ENCODE assay signal across 25 mouse cellular contexts in the genomic region with DNA sequence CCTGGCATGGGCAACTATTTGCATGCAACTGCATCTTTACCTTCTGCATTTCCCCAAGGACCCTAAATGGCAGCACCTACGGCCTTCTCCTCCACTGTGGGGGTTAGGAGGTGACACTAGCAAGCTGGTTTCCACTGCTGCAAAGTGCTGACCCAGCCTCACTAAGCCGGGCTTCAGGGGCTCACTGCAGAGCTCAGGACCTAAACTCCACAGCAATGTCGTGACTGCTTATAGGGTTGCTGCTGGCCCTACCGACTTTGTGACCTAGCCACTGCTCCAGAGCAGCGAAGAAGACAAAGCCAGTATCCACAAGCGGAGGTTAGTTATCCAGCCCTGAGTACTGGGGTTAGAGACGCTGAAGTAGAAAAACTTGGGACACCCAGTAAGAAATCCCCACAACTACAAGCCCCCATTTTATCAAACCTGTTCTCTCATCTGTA. TPM values are rescaled to one million over a fixed set of nuclear protein-coding genes. Genes with fewer than 3 reads are reported as not detected.
DNase-seq lines count a peak whose midpoint lies in the region; ATAC-seq lines count a peak whose summit lies in the region.
"Had no signal": no experiment of that assay in that cellular context is flagged by ENCODE, and none has a peak within 500 bp of the region (broad histone marks: within the 10 kb centered on the region; RNA-seq: fewer than 3 reads in every experiment).

No protein-coding gene starts in this region.

- peaks cover 67% of the 10 kb centered on the region for H3K36me3 ChIP-seq in heart, embryonic 10.5 days
- H3K36me3 ChIP-seq in midbrain, embryonic 11.5 days (ENCODE audit: control insufficient read depth, insufficient read depth, low read length), result no peaks in the 10 kb centered on the region
- H3K36me3 ChIP-seq in midbrain, embryonic 13.5 days, result no peaks in the 10 kb centered on the region
- H3K36me3 ChIP-seq in heart, embryonic 15.5 days, result peaks cover 12% of the 10 kb centered on the region; the same call in 1 of the 2 replicates
- H3K36me3 ChIP-seq in stomach, embryonic 15.5 days, result no peaks in the 10 kb centered on the region
- H3K36me3 ChIP-seq: hindbrain, embryonic 12.5 days; limb, embryonic 15.5 days; liver, embryonic 15.5 days; midbrain, embryonic 12.5 days had no signal

- H3K9me3 ChIP-seq in heart, embryonic 10.5 days, result no peaks in the 10 kb centered on the region
- no peaks in the 10 kb centered on the region for H3K9me3 ChIP-seq in midbrain, embryonic 11.5 days (ENCODE audit: control insufficient read depth, low read length)
- no peaks in the 10 kb centered on the region for H3K9me3 ChIP-seq in midbrain, embryonic 13.5 days
- H3K9me3 ChIP-seq in heart, embryonic 15.5 days (replicated peaks), result no peaks in the 10 kb centered on the region
- no peaks in the 10 kb centered on the region for H3K9me3 ChIP-seq in stomach, embryonic 15.5 days
- H3K9me3 ChIP-seq: forebrain, embryonic 13.5 days; hindbrain, embryonic 12.5 days; limb, embryonic 15.5 days; liver, embryonic 15.5 days; midbrain, embryonic 12.5 days had no signal

- 10% methylated on average over 7 of the region's 7 CpGs for WGBS in heart, embryonic 10.5 days
- WGBS in midbrain, embryonic 11.5 days, result 2% methylated on average over 7 of the region's 7 CpGs
- WGBS in midbrain, embryonic 13.5 days, result 3% methylated on average over 7 of the region's 7 CpGs
- WGBS in heart, embryonic 15.5 days, result 10% methylated on average over 7 of the region's 7 CpGs
- WGBS in stomach, embryonic 15.5 days, result 6% methylated on average over 7 of the region's 7 CpGs

- no peak for ATAC-seq in midbrain, embryonic 11.5 days (ENCODE audit: low FRiP score)
- no peak for ATAC-seq in midbrain, embryonic 13.5 days
- ATAC-seq in heart, embryonic 15.5 days (replicated peaks; ENCODE audit: insufficient number of reproducible peaks, insufficient read depth, low FRiP score, low read depth), result no peak
- no peak for ATAC-seq in stomach, embryonic 15.5 days (ENCODE audit: insufficient read depth, low FRiP score, low read depth)
- ATAC-seq: forebrain, embryonic 13.5 days had no signal

- H3K4me1 ChIP-seq in heart, embryonic 10.5 days, result peaks cover 23% of the 10 kb centered on the region
- 0 out of 2 replicates have a peak, but pooled peaks cover 3% of the 10 kb centered on the region for H3K4me1 ChIP-seq in midbrain, embryonic 11.5 days (ENCODE audit: control insufficient read depth, insufficient read depth, low read length)
- peaks cover 10% of the 10 kb centered on the region for H3K4me1 ChIP-seq in midbrain, embryonic 13.5 days (replicated peaks)
- peaks cover 18% of the 10 kb centered on the region for H3K4me1 ChIP-seq in heart, embryonic 15.5 days (replicated peaks)
- peaks cover 14% of the 10 kb centered on the region for H3K4me1 ChIP-seq in stomach, embryonic 15.5 days
- H3K4me1 ChIP-seq: midbrain, embryonic 12.5 days had no signal

- no peak overlapping the region for H3K9ac ChIP-seq in midbrain, embryonic 11.5 days (ENCODE audit: low read length)
- no peak overlapping the region for H3K9ac ChIP-seq in midbrain, embryonic 13.5 days (replicated peaks)
- peak overlapping the region; percentile 88 for H3K9ac ChIP-seq in heart, embryonic 15.5 days
- H3K9ac ChIP-seq in stomach, embryonic 15.5 days, result no peak overlapping the region
- H3K9ac ChIP-seq: forebrain, embryonic 13.5 days; hindbrain, embryonic 12.5 days; limb, embryonic 15.5 days; liver, embryonic 15.5 days; midbrain, embryonic 12.5 days had no signal

- DNase-seq in heart, embryonic 10.5 days (ENCODE audit: low spot score), result peak; percentile 72
- no peak for DNase-seq in heart, postnatal 36 days
- DNase-seq in midbrain, embryonic 11.5 days (ENCODE audit: low spot score, missing footprints), result peak; percentile 93
- DNase-seq in MN1 (ENCODE audit: low spot score), result no peak
- DNase-seq: adrenal gland, adult 8-10 months; cerebellum, postnatal 10 days; gastrocnemius, postnatal 25 days; kidney, adult 8-10 months; kidney, postnatal 14 days; layer of hippocampus, postnatal 36 days; thymus, postnatal 14 days had no signal

- no peak overlapping the region for H3K4me2 ChIP-seq in midbrain, embryonic 11.5 days
- no peak overlapping the region for H3K4me2 ChIP-seq in midbrain, embryonic 13.5 days (replicated peaks)
- peak overlapping the region; percentile 64 for H3K4me2 ChIP-seq in heart, embryonic 15.5 days
- peak overlapping the region; percentile 11; the same call in 1 of the 2 replicates for H3K4me2 ChIP-seq in stomach, embryonic 15.5 days
- H3K4me2 ChIP-seq: forebrain, embryonic 13.5 days; hindbrain, embryonic 12.5 days; limb, embryonic 15.5 days; liver, embryonic 15.5 days; midbrain, embryonic 12.5 days had no signal

- peak overlapping the region; percentile 80 for H3K4me3 ChIP-seq in heart, embryonic 10.5 days
- no peak overlapping the region for H3K4me3 ChIP-seq in midbrain, embryonic 11.5 days (ENCODE audit: low read depth, low read length)
- no peak overlapping the region for H3K4me3 ChIP-seq in midbrain, embryonic 13.5 days (replicated peaks)
- peak overlapping the region; percentile 73 for H3K4me3 ChIP-seq in heart, embryonic 15.5 days
- H3K4me3 ChIP-seq in stomach, embryonic 15.5 days (replicated peaks), result peak overlapping the region; percentile 32
- H3K4me3 ChIP-seq: forebrain, embryonic 13.5 days; hindbrain, embryonic 12.5 days; layer of hippocampus, adult 2 months; limb, embryonic 15.5 days; liver, embryonic 15.5 days; midbrain, embryonic 12.5 days had no signal

- intact Hi-C loops in heart, postnatal 36 days (cut with DNase I), result no loop called here

- peak overlapping the region; percentile 97 for H3K27ac ChIP-seq in heart, embryonic 10.5 days
- no peak overlapping the region for H3K27ac ChIP-seq in midbrain, embryonic 11.5 days (ENCODE audit: low read depth, low read length)
- H3K27ac ChIP-seq in midbrain, embryonic 13.5 days, result no peak overlapping the region
- H3K27ac ChIP-seq in heart, embryonic 15.5 days, result peak overlapping the region; percentile 93
- H3K27ac ChIP-seq in stomach, embryonic 15.5 days, result no peak overlapping the region
- H3K27ac ChIP-seq: forebrain, embryonic 13.5 days; hindbrain, embryonic 12.5 days; layer of hippocampus, adult 2 months; limb, embryonic 15.5 days; liver, embryonic 15.5 days; macrophage; midbrain, embryonic 12.5 days had no signal

- peaks cover 85% of the 10 kb centered on the region for H3K27me3 ChIP-seq in heart, embryonic 10.5 days (ENCODE audit: insufficient read depth, poor library complexity, severe bottlenecking)
- H3K27me3 ChIP-seq in midbrain, embryonic 11.5 days (ENCODE audit: control insufficient read depth, insufficient read depth, low read length), result peaks cover 90% of the 10 kb centered on the region
- peaks cover 99% of the 10 kb centered on the region for H3K27me3 ChIP-seq in midbrain, embryonic 13.5 days
- peaks cover 63% of the 10 kb centered on the region for H3K27me3 ChIP-seq in heart, embryonic 15.5 days
- H3K27me3 ChIP-seq in stomach, embryonic 15.5 days (replicated peaks), result peaks cover 91% of the 10 kb centered on the region

RNA-seq across cellular contexts. Expression of gene Nkx2-5, which starts 7.2 kb away (rescaled TPM):
- polyA plus RNA-seq in heart, embryonic 10.5 days (2016; fragmentation: Nextera tagmentation; extraction: Ambion mirVana), result 146 and 189 TPM in 2 replicates
- total RNA-seq in heart, postnatal 36 days (2021), result 10 to 100 TPM; 80.7 TPM
- polyA plus RNA-seq in midbrain, embryonic 11.5 days (2014; fragmentation: Nextera tagmentation; extraction: Ambion mirVana), result not detected in 2 replicates
- not detected in 2 replicates for polyA plus RNA-seq in midbrain, embryonic 13.5 days (2015; fragmentation: Nextera tagmentation; extraction: Ambion mirVana)
- polyA plus RNA-seq in heart, embryonic 15.5 days (2015; fragmentation: Nextera tagmentation; extraction: Ambion mirVana), result 131 and 147 TPM in 2 replicates
- 9.2 and 15.4 TPM in 2 replicates for polyA plus RNA-seq in stomach, embryonic 15.5 days (2015; fragmentation: Nextera tagmentation; extraction: Ambion mirVana)
- total RNA-seq: adrenal gland, adult 8-10 months; gastrocnemius, postnatal 25 days; layer of hippocampus, adult 2 months; layer of hippocampus, postnatal 36 days; left cerebral cortex, postnatal 14 days; neutrophil, adult 5-6 weeks had no signal
- polyA plus RNA-seq: brain, embryonic 14.5 days; forebrain, embryonic 13.5 days; hindbrain, embryonic 12.5 days; limb, embryonic 15.5 days; macrophage; midbrain, embryonic 12.5 days; testis, adult 2 months had no signal

RNA-seq across cellular contexts. Expression of gene Bnip1, which starts 56.7 kb away (rescaled TPM):
- 51.1 and 51.6 TPM in 2 replicates for polyA plus RNA-seq in heart, embryonic 10.5 days (2016; fragmentation: Nextera tagmentation; extraction: Ambion mirVana)
- 10 to 100 TPM; 24.5 to 27.2 TPM for total RNA-seq in heart, postnatal 36 days (2021)
- polyA plus RNA-seq in midbrain, embryonic 11.5 days (2014; fragmentation: Nextera tagmentation; extraction: Ambion mirVana), result 52.9 and 54.1 TPM in 2 replicates
- polyA plus RNA-seq in midbrain, embryonic 13.5 days (2015; fragmentation: Nextera tagmentation; extraction: Ambion mirVana), result 56.2 and 60.7 TPM in 2 replicates
- polyA plus RNA-seq in heart, embryonic 15.5 days (2015; fragmentation: Nextera tagmentation; extraction: Ambion mirVana), result 51.6 and 53.3 TPM in 2 replicates
- polyA plus RNA-seq in stomach, embryonic 15.5 days (2015; fragmentation: Nextera tagmentation; extraction: Ambion mirVana), result 42.9 and 45.5 TPM in 2 replicates

Comparison
In these comparisons a context has a peak if more than half of its experiments do, and no peak if none do; other contexts are left out.
1. DNase-seq: peak in heart, embryonic 10.5 days (single experiment) and midbrain, embryonic 11.5 days (single experiment); none in heart, postnatal 36 days (0 of 2) and MN1 (single experiment).
2. H3K27ac ChIP-seq: peak in heart, embryonic 10.5 days (single experiment) and heart, embryonic 15.5 days (single experiment); none in midbrain, embryonic 11.5 days (single experiment), midbrain, embryonic 13.5 days (single experiment) and stomach, embryonic 15.5 days (single experiment).
3. H3K4me3 ChIP-seq: peak in heart, embryonic 10.5 days (single experiment), heart, embryonic 15.5 days (single experiment) and stomach, embryonic 15.5 days (single experiment); none in midbrain, embryonic 11.5 days (single experiment) and midbrain, embryonic 13.5 days (single experiment).
4. H3K4me2 ChIP-seq: peak in heart, embryonic 15.5 days (single experiment) and stomach, embryonic 15.5 days (single experiment); none in midbrain, embryonic 11.5 days (single experiment) and midbrain, embryonic 13.5 days (single experiment).